Mouse (Mus musculus): ENCODE measurements at regions not wholly inside any gene's neighbourhood (a gene's known extent, or its start where the extent isn't known, plus 50 kb on each side); places are given as distances from the start of the nearest gene placed in this dataset.

- TF ChIP-seq CTCF (IDR thresholded peaks at IDR 0.05; ENCODE audit: insufficient read depth, low read depth, low read length): no peak
- no peak for TF ChIP-seq POLR2A (IDR thresholded peaks at IDR 0.05; ENCODE audit: insufficient read depth, low read depth, low read length)
These were observed 92.8 kb upstream of the Tmem189 start for GRCm38 (mm10) chr2:167782231-167782999.
